Mouse (Mus musculus) heart, embryonic 14.5 days (tissue): ENCODE measurements around the gene Ppp2r5d. TPM values are rescaled to one million over a fixed set of nuclear protein-coding genes. Genes with fewer than 3 reads are reported as not detected.

Experiments
- ATAC-seq: fragments of 200-750 bp; cut with Nextera tagmentation; 2 replicates; pipeline ENCODE4 v1.8.0; 2017; ENCODE audit warnings: low read depth, moderate TSS enrichment; ENCODE audit not compliant: insufficient number of reproducible peaks, insufficient read depth, low FRiP score
- H3K27ac ChIP-seq, 2 experiments: fragments of 200-500 bp in 1 of 2; fragments of 300-500 bp in 1 of 2; sonication (generic) in 1 of 2; replicated peaks in 1 of 2; 2 replicates each; pipeline ENCODE4 v1.5.1; 2012 to 2014; ENCODE audit warnings: low read depth in 2 of 2, low read length in 2 of 2, control low read depth in 1 of 2, mild to moderate bottlenecking in 1 of 2, mixed read lengths in 1 of 2; ENCODE audit not compliant: control insufficient read depth in 1 of 2, insufficient read depth in 1 of 2
- H3K27me3 ChIP-seq: fragments of 300-500 bp; sonication (generic); 2 replicates; pipeline ENCODE4 v1.6.1; 2014; ENCODE audit warnings: mild to moderate bottlenecking, low read length, control low read depth; ENCODE audit not compliant: control insufficient read depth, insufficient read depth
- H3K36me3 ChIP-seq: fragments of 300-500 bp; sonication (generic); 2 replicates; pipeline ENCODE4 v1.6.1; 2014; ENCODE audit warnings: mild to moderate bottlenecking, control low read depth, low read length, mixed read lengths; ENCODE audit not compliant: control insufficient read depth, insufficient read depth
- H3K4me1 ChIP-seq, 2 experiments: fragments of 200-500 bp in 1 of 2; fragments of 300-500 bp in 1 of 2; sonication (generic) in 1 of 2; 2 replicates each; pipeline ENCODE4 v1.6.1; 2012 to 2014; ENCODE audit warnings: low read length in 2 of 2, control low read depth in 1 of 2, mixed read lengths in 1 of 2; ENCODE audit not compliant: control insufficient read depth in 2 of 2, insufficient read depth in 2 of 2
- H3K4me2 ChIP-seq: fragments of 300-500 bp; sonication (generic); 2 replicates; pipeline ENCODE4 v1.6.1; 2014; ENCODE audit warnings: mild to moderate bottlenecking, low read length
- H3K4me3 ChIP-seq, 2 experiments: fragments of 200-500 bp in 1 of 2; fragments of 300-500 bp in 1 of 2; sonication (generic) in 1 of 2; 2 replicates each; pipeline ENCODE4 v1.5.1; 2012 to 2014; ENCODE audit warnings: low read length in 2 of 2, mild to moderate bottlenecking in 2 of 2, control low read depth in 1 of 2, low read depth in 1 of 2, moderate library complexity in 1 of 2; ENCODE audit not compliant: control insufficient read depth in 1 of 2, insufficient read depth in 1 of 2
- H3K9ac ChIP-seq: fragments of 300-500 bp; sonication (generic); 2 replicates; pipeline ENCODE4 v1.6.1; 2014; ENCODE audit warnings: mild to moderate bottlenecking, low read length
- H3K9me3 ChIP-seq: fragments of 300-500 bp; sonication (generic); 2 replicates; pipeline ENCODE4 v1.6.1; 2016; ENCODE audit warnings: low read length, control low read depth; ENCODE audit not compliant: control insufficient read depth
- WGBS: fragments of 180-500 bp; shearing (Covaris S2); extraction: QIAGEN DNeasy Blood & Tissue Kit; methylation state at CpG from one replicate; pipeline ENCODE4 v1.1.7; 2014; 5-methylcytosine and 5-hydroxymethylcytosine counted together
- polyA plus RNA-seq: library from polyadenylated mRNA; unstranded; fragments of >200 nt; fragmentation: Nextera tagmentation; extraction: Ambion mirVana; gene quantifications from 2 replicates; pipeline ENCODE4 v1.2.1, GENCODE M21; 2014

Ppp2r5d gene
- polyA plus RNA-seq, 1 experiment from 2014 or later = 46.3 TPM

- peaks cover 0 to 10% of the 10 kb centered on the region in 2 experiments; a peak in 2 of 4 replicates for H3K4me1 ChIP-seq
- H3K27ac ChIP-seq = no peak overlapping the region
- H3K9ac ChIP-seq = no peak overlapping the region
- 87% methylated on average over 9 of the region's 9 CpGs for WGBS
- peaks cover 37% of the 10 kb centered on the region for H3K36me3 ChIP-seq
- H3K9me3 ChIP-seq = no peaks in the 10 kb centered on the region
- ATAC-seq = no peak
- H3K27me3 ChIP-seq = no peaks in the 10 kb centered on the region
- no peak overlapping the region for H3K4me3 ChIP-seq
- H3K4me2 ChIP-seq = no peak overlapping the region
Measured at GRCm38 (mm10) chr17:46713849-46714248, 8.9 kb upstream of the Ppp2r5d start.

- no peak for ATAC-seq
Measured at GRCm38 (mm10) chr17:46712442-46712841, 7.5 kb upstream of the Ppp2r5d start.

DNA sequence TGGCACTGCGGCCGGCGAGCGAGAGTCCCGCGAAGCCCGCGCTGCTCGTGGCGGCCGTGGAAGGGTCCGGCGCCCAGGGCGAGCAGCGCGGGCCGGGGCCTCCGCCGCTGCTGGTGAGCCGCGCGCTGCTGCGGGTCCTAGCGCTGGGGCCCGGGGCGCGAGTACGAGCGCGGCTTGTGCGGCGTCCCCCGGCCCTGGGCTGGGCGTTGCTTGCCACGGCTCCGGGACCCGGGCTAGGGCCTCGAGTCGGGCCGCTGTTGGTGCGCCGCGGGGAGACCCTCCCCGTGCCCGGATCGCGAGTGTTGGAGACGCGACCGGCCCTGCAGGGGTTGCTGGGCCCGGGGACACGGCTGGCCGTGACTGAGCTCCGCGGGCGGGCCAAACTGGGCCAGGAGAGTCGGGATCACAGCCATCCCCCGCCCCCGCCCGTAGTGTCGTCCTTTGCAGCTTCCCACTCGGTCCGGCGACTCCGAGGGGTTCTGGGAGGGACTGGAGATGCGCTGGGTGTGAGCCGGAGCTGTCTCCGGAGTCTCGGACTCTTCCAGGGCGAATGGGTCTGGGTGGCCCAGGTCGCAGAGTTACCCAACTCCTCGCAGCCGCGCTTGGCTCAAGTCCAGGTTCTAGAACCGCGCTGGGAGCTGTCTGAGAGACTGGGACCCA, 6.8 kb upstream of the Ppp2r5d start:
- Histone ChIP-seq H3K9me3 (no peaks in the 10 kb centered on the region), H3K4me3 (peak overlapping the region; percentile 94 to 99), H3K9ac (peak overlapping the region; percentile 96), H3K27ac (peak overlapping the region; percentile 57 to 79; a peak in 3 of 4 replicates), H3K36me3 (peaks cover 32% of the 10 kb centered on the region), H3K27me3 (no peaks in the 10 kb centered on the region), H3K4me1 (peaks cover 0 to 10% of the 10 kb centered on the region in 2 experiments; a peak in 2 of 4 replicates), H3K4me2 (peak overlapping the region; percentile 93)
- under 1% methylated on average over 74 of the region's 76 CpGs for WGBS
- ATAC-seq = peak; percentile 49

More at GRCm38 (mm10) chr17:46712442-46712841, 7.5 kb upstream of the Ppp2r5d start:
- Histone ChIP-seq H3K9me3 (no peaks in the 10 kb centered on the region), H3K4me1 (peaks cover 0 to 10% of the 10 kb centered on the region in 2 experiments; a peak in 2 of 4 replicates), H3K9ac (peak overlapping the region; percentile 96), H3K4me3 (peak overlapping the region; percentile 94 to 99), H3K27ac (0 out of 4 replicates have a peak overlapping the region, but pooled peaks of 1 of the 2 experiments have one; percentile 79), H3K27me3 (no peaks in the 10 kb centered on the region), H3K4me2 (peak overlapping the region; percentile 93), H3K36me3 (peaks cover 35% of the 10 kb centered on the region)
- WGBS = 50% methylated on average over 7 of the region's 7 CpGs

GRCm38 (mm10) chr17:46710959-46711597, 6.2 kb upstream of the Ppp2r5d start, which contains the start of gene Pex6:
Pex6 (plus strand) TSS chr17:46711463.
- Histone ChIP-seq H3K4me2 (peak within 1 kb of the TSS; percentile 93), H3K27ac (peak within 1 kb of the TSS; percentile 57 to 79), H3K9ac (peak within 1 kb of the TSS; percentile 96), H3K9me3 (no peaks in the 10 kb centered on the region), H3K36me3 (peaks cover 26% of the 10 kb centered on the region), H3K27me3 (no peaks in the 10 kb centered on the region), H3K4me1 (peaks cover 0 to 10% of the 10 kb centered on the region in 2 experiments; a peak in 3 of 4 replicates), H3K4me3 (peak within 1 kb of the TSS; percentile 94 to 99)
- ATAC-seq = peak; percentile 75
- WGBS = 8% methylated on average over 36 of the region's 36 CpGs

DNA sequence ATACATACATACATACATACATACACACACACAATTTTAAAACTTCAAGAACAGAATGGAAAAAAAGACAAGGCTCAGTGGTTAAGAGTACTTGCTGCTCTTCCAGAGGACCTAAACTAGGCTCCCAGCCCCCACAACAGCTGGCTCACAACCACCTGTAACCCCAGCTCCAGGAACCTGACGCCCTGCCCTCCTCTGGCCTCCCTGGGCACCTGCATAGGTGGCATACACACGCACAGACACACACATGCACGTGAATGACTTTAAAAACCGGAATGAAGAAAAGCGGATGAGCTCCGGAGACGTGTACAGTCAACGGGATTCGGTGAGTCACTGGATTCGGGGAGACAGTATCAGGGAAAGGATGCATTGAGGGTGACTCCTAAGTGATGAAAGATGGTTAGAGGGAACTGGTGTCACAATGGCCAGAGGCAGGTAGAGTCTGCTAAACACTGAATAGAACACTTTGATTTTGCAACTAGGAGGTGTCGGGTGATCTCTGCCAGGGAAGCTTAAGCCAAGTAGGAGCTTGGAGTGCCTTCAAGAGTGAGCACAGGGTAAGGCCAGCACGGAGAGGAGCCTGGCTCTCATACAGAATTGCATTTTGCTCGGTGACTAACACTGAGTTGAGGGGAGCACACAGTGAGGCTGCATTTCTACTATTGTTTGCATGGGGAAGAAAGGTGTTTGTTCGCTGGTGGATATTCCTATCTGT, 1.6 kb upstream of the Ppp2r5d start:
- no peak overlapping the region for H3K4me3 ChIP-seq
- WGBS = 76% methylated on average over 14 of the region's 14 CpGs
- H3K9ac ChIP-seq = no peak overlapping the region
- no peak for ATAC-seq
- H3K27me3 ChIP-seq = no peaks in the 10 kb centered on the region
- peaks cover 10 to 22% of the 10 kb centered on the region in 2 experiments for H3K4me1 ChIP-seq
- no peak overlapping the region for H3K4me2 ChIP-seq
- no peaks in the 10 kb centered on the region for H3K9me3 ChIP-seq
- no peaks in the 10 kb centered on the region for H3K36me3 ChIP-seq
- H3K27ac ChIP-seq = no peak overlapping the region

GRCm38 (mm10) chr17:46703971-46704886, 682 bp downstream of the Ppp2r5d start:
- peaks cover 10 to 22% of the 10 kb centered on the region in 2 experiments for H3K4me1 ChIP-seq
- peak overlapping the region; percentile 83 to 84 for H3K27ac ChIP-seq
- H3K36me3 ChIP-seq = peaks cover 10% of the 10 kb centered on the region
- H3K9ac ChIP-seq = peak overlapping the region; percentile 90
- peak; percentile 73 for ATAC-seq
- 3% methylated on average over 33 of the region's 41 CpGs for WGBS
- peak overlapping the region; percentile 66 for H3K4me2 ChIP-seq
- H3K4me3 ChIP-seq = peak overlapping the region; percentile 78 to 92
- H3K27me3 ChIP-seq = no peaks in the 10 kb centered on the region
- no peaks in the 10 kb centered on the region for H3K9me3 ChIP-seq
